Mouse (Mus musculus) inflammation-experienced regulatory T-cells, adult 6 months (primary cell): Measurements from ENCODE around the gene Xrcc4. TPM values are rescaled to one million over a fixed set of nuclear protein-coding genes. Genes with fewer than 3 reads are reported as not detected.
"Not testable (repeated sequence)": the region's sequence is repeated elsewhere in the genome, so short reads cannot be mapped to it uniquely, and the experiment has no call there.

Experiments used
- ATAC-seq: one replicate; pipeline ENCODE4 v1.8.0; 2017
- polyA plus RNA-seq, 3 experiments: library from polyadenylated mRNA; unstranded; fragments of 100-300 nt; shearing (Covaris generic); gene quantifications; one replicate each; pipeline ENCODE4 v1.2.1; 2017

Xrcc4 gene
- polyA plus RNA-seq, 3 experiments from 2014 or later: 24.7 to 33.9 (median 30.0) TPM

GRCm38 (mm10) chr13:89809024-89809423, 280.4 kb downstream of the Xrcc4 start:
- no peak for ATAC-seq

GRCm38 (mm10) chr13:89801901-89802300, 287.5 kb downstream of the Xrcc4 start:
- no peak for ATAC-seq

GRCm38 (mm10) chr13:89797721-89798120, 291.7 kb downstream of the Xrcc4 start:
- no peak for ATAC-seq

GRCm38 (mm10) chr13:89791475-89791874, 297.9 kb downstream of the Xrcc4 start:
- no peak for ATAC-seq

GRCm38 (mm10) chr13:89782886-89783285, 306.5 kb downstream of the Xrcc4 start:
- no peak for ATAC-seq

- no peak for ATAC-seq
These were observed 309.1 kb downstream of the Xrcc4 start for GRCm38 (mm10) chr13:89780276-89780675.

- ATAC-seq: no peak
These were observed 310.0 kb downstream of the Xrcc4 start for GRCm38 (mm10) chr13:89779208-89779911.

GRCm38 (mm10) chr13:89777764-89778163, 311.6 kb downstream of the Xrcc4 start:
- no peak for ATAC-seq

- ATAC-seq: no peak
These were observed 312.3 kb downstream of the Xrcc4 start for GRCm38 (mm10) chr13:89777146-89777545.

- ATAC-seq: peak; percentile 68
These were observed 322.9 kb downstream of the Xrcc4 start for GRCm38 (mm10) chr13:89766551-89766950.

GRCm38 (mm10) chr13:89765966-89766365, 323.4 kb downstream of the Xrcc4 start:
- ATAC-seq: peak; percentile 68

- no peak for ATAC-seq
These were observed 327.1 kb downstream of the Xrcc4 start for GRCm38 (mm10) chr13:89762339-89762738.

GRCm38 (mm10) chr13:89756347-89756746, 333.1 kb downstream of the Xrcc4 start:
- ATAC-seq: no peak

GRCm38 (mm10) chr13:89750562-89750961, 338.8 kb downstream of the Xrcc4 start:
- not testable (repeated sequence) for ATAC-seq

GRCm38 (mm10) chr13:89743201-89743600, 346.2 kb downstream of the Xrcc4 start:
- ATAC-seq: no peak

- no peak for ATAC-seq
These were observed 346.7 kb downstream of the Xrcc4 start for GRCm38 (mm10) chr13:89742686-89743200.

- ATAC-seq: no peak
These were observed 347.4 kb downstream of the Xrcc4 start, which contains the start of gene Vcan for GRCm38 (mm10) chr13:89741766-89742685. Gene Vcan (minus strand): TSS chr13:89742509.

GRCm38 (mm10) chr13:89741116-89741551, 348.3 kb downstream of the Xrcc4 start:
- ATAC-seq: no peak

- ATAC-seq: peak; percentile 48
These were observed 348.9 kb downstream of the Xrcc4 start for GRCm38 (mm10) chr13:89740243-89741115.

- peak; percentile 42 for ATAC-seq
These were observed 349.6 kb downstream of the Xrcc4 start for GRCm38 (mm10) chr13:89739696-89740242.

- ATAC-seq: peak; percentile 64
These were observed 350.4 kb downstream of the Xrcc4 start for GRCm38 (mm10) chr13:89738776-89739695.
